Mouse (Mus musculus) liver (tissue): ENCODE results near the gene Gpc6.
A peak's percentile ranks its signal among the peaks of the same experiment; 100 is the strongest.

Experiments
- DNase-seq: peaks from one replicate; pipeline ENCODE4 v3.0.0-alpha.2; 2020; ENCODE audit warnings: mixed read lengths

Gpc6 gene

GRCm38 (mm10) chr14:117813473-117813872 lies 888.4 kb downstream of the Gpc6 start:
- no peak for DNase-seq

- DNase-seq: no peak
Observed at GRCm38 (mm10) chr14:117816008-117816407, 890.9 kb downstream of the Gpc6 start.

- DNase-seq: no peak
Observed at GRCm38 (mm10) chr14:117816706-117817105, 891.6 kb downstream of the Gpc6 start.

- no peak for DNase-seq
Observed at GRCm38 (mm10) chr14:117817196-117817595, 892.1 kb downstream of the Gpc6 start.

- DNase-seq: no peak
Observed at GRCm38 (mm10) chr14:117824491-117824890, 899.4 kb downstream of the Gpc6 start.

GRCm38 (mm10) chr14:117826294-117827046 lies 901.4 kb downstream of the Gpc6 start:
- no peak for DNase-seq

- DNase-seq: no peak
Observed at GRCm38 (mm10) chr14:117831267-117831666, 906.2 kb downstream of the Gpc6 start.

GRCm38 (mm10) chr14:117831731-117832130 lies 906.6 kb downstream of the Gpc6 start:
- DNase-seq: no peak

- DNase-seq: no peak
Observed at GRCm38 (mm10) chr14:117835506-117835905, 910.4 kb downstream of the Gpc6 start.

GRCm38 (mm10) chr14:117837021-117837420 lies 911.9 kb downstream of the Gpc6 start:
- DNase-seq: no peak

- no peak for DNase-seq
Observed at GRCm38 (mm10) chr14:117837715-117838114, 912.6 kb downstream of the Gpc6 start.

GRCm38 (mm10) chr14:117841211-117841610 lies 916.1 kb downstream of the Gpc6 start:
- no peak for DNase-seq

- DNase-seq: peak; percentile 6
Observed at GRCm38 (mm10) chr14:117841797-117842553, 916.9 kb downstream of the Gpc6 start.

GRCm38 (mm10) chr14:117849591-117850505 lies 924.7 kb downstream of the Gpc6 start:
- DNase-seq: no peak

- DNase-seq: no peak
Observed at GRCm38 (mm10) chr14:117852266-117852665, 927.2 kb downstream of the Gpc6 start.

GRCm38 (mm10) chr14:117852842-117853241 lies 927.7 kb downstream of the Gpc6 start:
- no peak for DNase-seq

- DNase-seq: no peak
Observed at GRCm38 (mm10) chr14:117854498-117854897, 929.4 kb downstream of the Gpc6 start.

- DNase-seq: no peak
Observed at GRCm38 (mm10) chr14:117871268-117871667, 946.2 kb downstream of the Gpc6 start.

GRCm38 (mm10) chr14:117879313-117879712 lies 954.2 kb downstream of the Gpc6 start:
- peak; percentile 22 for DNase-seq

- no peak for DNase-seq
Observed at GRCm38 (mm10) chr14:117881112-117881511, 956.0 kb downstream of the Gpc6 start.

- DNase-seq: peak; percentile 24
Observed at GRCm38 (mm10) chr14:117882222-117882621, 957.1 kb downstream of the Gpc6 start.

GRCm38 (mm10) chr14:117889653-117890052 lies 964.5 kb downstream of the Gpc6 start:
- DNase-seq: no peak

- DNase-seq: no peak
Observed at GRCm38 (mm10) chr14:117891426-117891825, 966.3 kb downstream of the Gpc6 start.
